Mouse (Mus musculus) Patski (cell line): ENCODE measurements around the gene Sectm1b. TPM values are rescaled to one million over a fixed set of nuclear protein-coding genes. Genes with fewer than 3 reads are reported as not detected.

Source experiments
- ATAC-seq: fragments of 100-300 bp; one replicate; pipeline ENCODE4 v1.8.0; 2021
- CTCF ChIA-PET: fragments of 350-600 bp; sonication (Branson Sonifier 250); formaldehyde crosslinking; loops from one replicate; lab custom pipeline; 2022; ENCODE audit warnings: inconsistent platforms; lab: Charles Lee
- POLR2A ChIA-PET: fragments of 350-600 bp; sonication (Branson Sonifier 250); formaldehyde crosslinking; loops from one replicate; lab custom pipeline; 2022; ENCODE audit warnings: antibody characterized with exemption, inconsistent platforms; lab: Charles Lee
- DNase-seq: peaks from one replicate; pipeline ENCODE4 v3.0.0-alpha.2; 2011; ENCODE audit warnings: low read depth, low spot score
- H3K27me3 ChIP-seq: fragments of 371-371 bp; one replicate; pipeline ENCODE4 v1.5.1; 2021
- CTCF ChIP-seq: fragments of 100-300 bp; IDR thresholded peaks from one replicate; pipeline ENCODE4 v1.5.1; 2021
- in situ Hi-C: fragments of 300-500 bp; cut with MboI; formaldehyde crosslinking; loops from 3 replicates; pipeline ENCODE4 v1.11.1; 2018; ENCODE audit warnings: low pct_unique_long_range_greater_than_20kb, mixed read lengths
- polyA plus RNA-seq: library from polyadenylated mRNA; unstranded; gene quantifications from one replicate; pipeline ENCODE4 v1.2.3, GENCODE M21; 2021

Gene Sectm1b
- polyA plus RNA-seq, 1 experiment from 2014 or later = 1.9 TPM

- POLR2A ChIA-PET = no interaction called here
- CTCF ChIA-PET = no interaction called here
- in situ Hi-C loops = no loop called here
- DNase-seq = no peak
- H3K27me3 ChIP-seq = peaks cover 22% of the 10 kb centered on the region
- ATAC-seq = no peak
- TF ChIP-seq CTCF = no peak
These were observed 24.1 kb downstream of the Sectm1b start, which contains the start of gene Cd7 for GRCm38 (mm10) chr11:121039302-121039701. Gene Cd7, minus strand, starts transcription at chr11:121039418.

- no peak for ATAC-seq
- H3K27me3 ChIP-seq = peaks cover 22% of the 10 kb centered on the region
- ChIA-PET CTCF (no interaction called here), POLR2A (no interaction called here)
- no peak for DNase-seq
- no peak for TF ChIP-seq CTCF
- in situ Hi-C loops = no loop called here
These were observed 24.8 kb downstream of the Sectm1b start for GRCm38 (mm10) chr11:121038366-121039240.

- DNase-seq (no peak), ATAC-seq (no peak)
- POLR2A ChIA-PET = no interaction called here
- TF ChIP-seq CTCF = no peak
- CTCF ChIA-PET = interaction anchor here (1.5 kb wide), 1 partner anchor 8 kb away, joined by 4 read pairs; no protein-coding TSS in a partner anchor
- peaks cover 34% of the 10 kb centered on the region for H3K27me3 ChIP-seq
- in situ Hi-C loops = no loop called here
These were observed 30.3 kb downstream of the Sectm1b start for GRCm38 (mm10) chr11:121033118-121033517.

- in situ Hi-C loops = no loop called here
These were observed 36.1 kb downstream of the Sectm1b start for GRCm38 (mm10) chr11:121027259-121027658.

GRCm38 (mm10) chr11:121024163-121024562 is 39.2 kb downstream of the Sectm1b start:
- H3K27me3 ChIP-seq = no peaks in the 10 kb centered on the region
- in situ Hi-C loops = no loop called here
- ChIA-PET CTCF (interaction anchor here (1.0 kb wide), 1 partner anchor 29 kb away, joined by 3 read pairs; no protein-coding TSS in a partner anchor), POLR2A (no interaction called here)
- no peak for TF ChIP-seq CTCF
- ATAC-seq = no peak
- no peak for DNase-seq

More at GRCm38 (mm10) chr11:121027259-121027658, 36.1 kb downstream of the Sectm1b start:
- POLR2A ChIA-PET = interaction anchor here (0.7 kb wide), 1 partner anchor 894 kb away, joined by 3 read pairs; no protein-coding TSS in a partner anchor
- CTCF ChIA-PET = interaction anchor here (0.7 to 1.0 kb wide), 3 partner anchors 10 to 212 kb away, joined by 3 to 4 read pairs (median 3); no protein-coding TSS in a partner anchor
- DNase-seq (no peak), ATAC-seq (no peak)
- TF ChIP-seq CTCF = no peak
- peaks cover 17% of the 10 kb centered on the region for H3K27me3 ChIP-seq

GRCm38 (mm10) chr11:121019501-121019900 is 43.9 kb downstream of the Sectm1b start:
- POLR2A ChIA-PET = interaction anchor here (0.6 kb wide), 1 partner anchor 22 kb away, joined by 4 read pairs; no protein-coding TSS in a partner anchor
- CTCF ChIA-PET = no interaction called here
- ATAC-seq (no peak), DNase-seq (no peak)
- in situ Hi-C loops = no loop called here
- TF ChIP-seq CTCF = no peak
- H3K27me3 ChIP-seq = peaks cover 3% of the 10 kb centered on the region

GRCm38 (mm10) chr11:121017703-121018102 is 45.7 kb downstream of the Sectm1b start:
- POLR2A ChIA-PET = no interaction called here
- peak; percentile 81 for TF ChIP-seq CTCF
- DNase-seq (no peak), ATAC-seq (peak; percentile 58)
- in situ Hi-C loops = no loop called here
- CTCF ChIA-PET = interaction anchor here (0.8 to 1.3 kb wide), 7 partner anchors 10 to 30 kb away, joined by 3 to 7 read pairs (median 3); no protein-coding TSS in a partner anchor
- peaks cover 7% of the 10 kb centered on the region for H3K27me3 ChIP-seq

- DNase-seq (no peak), ATAC-seq (no peak)
- POLR2A ChIA-PET = interaction anchor here (0.5 kb wide), 1 partner anchor 26 kb away, joined by 3 read pairs; no protein-coding TSS in a partner anchor
- TF ChIP-seq CTCF = no peak
- peaks cover 7% of the 10 kb centered on the region for H3K27me3 ChIP-seq
- CTCF ChIA-PET = interaction anchor here (1.5 kb wide), 1 partner anchor 38 kb away, joined by 5 read pairs; no protein-coding TSS in a partner anchor
- in situ Hi-C loops = no loop called here
These were observed 47.9 kb downstream of the Sectm1b start for GRCm38 (mm10) chr11:121015472-121015871.

- POLR2A ChIA-PET = no interaction called here
These were observed 48.5 kb downstream of the Sectm1b start for GRCm38 (mm10) chr11:121014896-121015300.

GRCm38 (mm10) chr11:121013656-121014055 is 49.7 kb downstream of the Sectm1b start:
- ATAC-seq (no peak), DNase-seq (no peak)
- ChIA-PET POLR2A (no interaction called here), CTCF (no interaction called here)
- in situ Hi-C loops = no loop called here
- H3K27me3 ChIP-seq = peaks cover 7% of the 10 kb centered on the region
- TF ChIP-seq CTCF = no peak

More at GRCm38 (mm10) chr11:121014896-121015300, 48.5 kb downstream of the Sectm1b start:
- no peak for TF ChIP-seq CTCF
- DNase-seq = no peak
- no peak for ATAC-seq
- CTCF ChIA-PET = interaction anchor here (1.5 kb wide), 1 partner anchor 38 kb away, joined by 5 read pairs; no protein-coding TSS in a partner anchor
- in situ Hi-C loops = no loop called here
- H3K27me3 ChIP-seq = peaks cover 7% of the 10 kb centered on the region
